Comparison of ENCODE assay signal across 24 mouse cellular contexts in genomic region chr10:59072827-59073226, GRCm38 (mm10).
"Had no signal": no experiment of that assay in that cellular context is flagged by ENCODE, and none has a peak within 500 bp of the region (broad histone marks: within the 10 kb centered on the region; RNA-seq: fewer than 3 reads in every experiment).

No protein-coding gene starts in this region.

- H3K27me3 ChIP-seq: intestine, embryonic 15.5 days; limb, embryonic 13.5 days; liver, embryonic 12.5 days; liver, embryonic 15.5 days; lung, embryonic 15.5 days; midbrain, embryonic 12.5 days; midbrain, embryonic 15.5 days; neural tube, embryonic 12.5 days; neural tube, embryonic 15.5 days; stomach, embryonic 15.5 days had no signal

- H3K36me3 ChIP-seq: intestine, embryonic 15.5 days; limb, embryonic 10.5 days; limb, embryonic 13.5 days; liver, embryonic 12.5 days; liver, embryonic 15.5 days; lung, embryonic 15.5 days; midbrain, embryonic 12.5 days; midbrain, embryonic 15.5 days; neural tube, embryonic 12.5 days; neural tube, embryonic 15.5 days; stomach, embryonic 15.5 days had no signal

- H3K27ac ChIP-seq: intestine, embryonic 15.5 days; limb, embryonic 10.5 days; limb, embryonic 13.5 days; liver, embryonic 12.5 days; liver, embryonic 15.5 days; lung, embryonic 15.5 days; midbrain, embryonic 12.5 days; midbrain, embryonic 15.5 days; neural tube, embryonic 12.5 days; neural tube, embryonic 15.5 days; stomach, embryonic 15.5 days had no signal

- H3K4me2 ChIP-seq: intestine, embryonic 15.5 days; limb, embryonic 13.5 days; liver, embryonic 12.5 days; liver, embryonic 15.5 days; lung, embryonic 15.5 days; midbrain, embryonic 12.5 days; midbrain, embryonic 15.5 days; neural tube, embryonic 12.5 days; neural tube, embryonic 15.5 days; stomach, embryonic 15.5 days had no signal

- H3K4me1 ChIP-seq: intestine, embryonic 15.5 days; limb, embryonic 10.5 days; limb, embryonic 13.5 days; liver, embryonic 12.5 days; liver, embryonic 15.5 days; lung, embryonic 15.5 days; megakaryocyte, embryonic 14.5 days; midbrain, embryonic 15.5 days; neural tube, embryonic 12.5 days; stomach, embryonic 15.5 days had no signal

- H3K9me3 ChIP-seq: intestine, embryonic 15.5 days; limb, embryonic 10.5 days; limb, embryonic 13.5 days; liver, embryonic 12.5 days; liver, embryonic 15.5 days; lung, embryonic 15.5 days; megakaryocyte, embryonic 14.5 days; midbrain, embryonic 12.5 days; midbrain, embryonic 15.5 days; neural tube, embryonic 12.5 days; neural tube, embryonic 15.5 days; stomach, embryonic 15.5 days had no signal

- DNase-seq: kidney, adult 11 months; kidney, adult 8-10 months; kidney, postnatal 14 days; kidney, postnatal 4 days; layer of hippocampus, postnatal 36 days; liver; lung, adult 18-20 months; lung, postnatal 10 days; lung, postnatal 36 days; spleen, adult 18-20 months; thymus, adult 18-20 months; thymus, postnatal 36 days had no signal

- ATAC-seq: intestine, embryonic 15.5 days; liver, embryonic 12.5 days; midbrain, embryonic 15.5 days had no signal

- H3K4me3 ChIP-seq: intestine, embryonic 15.5 days; limb, embryonic 10.5 days; limb, embryonic 13.5 days; liver, embryonic 12.5 days; liver, embryonic 15.5 days; lung, embryonic 15.5 days; megakaryocyte, embryonic 14.5 days; midbrain, embryonic 12.5 days; midbrain, embryonic 15.5 days; neural tube, embryonic 12.5 days; neural tube, embryonic 15.5 days; stomach, embryonic 15.5 days had no signal

- H3K9ac ChIP-seq: intestine, embryonic 15.5 days; limb, embryonic 13.5 days; liver, embryonic 12.5 days; liver, embryonic 15.5 days; lung, embryonic 15.5 days; midbrain, embryonic 12.5 days; midbrain, embryonic 15.5 days; neural tube, embryonic 12.5 days; neural tube, embryonic 15.5 days; stomach, embryonic 15.5 days had no signal
